Mouse (Mus musculus): ENCODE results near the gene Gm37240.
A peak's percentile ranks its signal among the peaks of the same experiment; 100 is the strongest.

Gene Gm37240

DNA sequence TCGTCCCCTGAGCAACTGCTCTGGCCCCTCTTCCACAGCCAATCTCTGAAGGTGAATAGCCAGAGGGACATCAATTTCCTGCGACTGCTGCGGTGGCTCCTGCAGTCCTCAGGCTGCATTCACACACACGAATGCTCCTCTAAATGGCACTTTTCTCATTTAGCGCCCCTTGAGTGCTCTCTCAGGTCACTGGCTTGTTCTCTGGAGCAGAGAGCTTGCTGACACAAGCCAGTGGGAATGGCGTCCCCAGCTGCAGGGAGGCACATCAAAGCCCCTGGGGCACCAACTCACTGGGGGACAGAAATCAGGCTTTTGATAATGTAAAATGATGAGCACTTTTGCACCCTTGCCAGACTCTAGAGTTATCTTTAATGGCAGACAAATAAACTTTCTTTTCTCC, 654.5 kb downstream of the Gm37240 start:
- DNase-seq = no peak

DNA sequence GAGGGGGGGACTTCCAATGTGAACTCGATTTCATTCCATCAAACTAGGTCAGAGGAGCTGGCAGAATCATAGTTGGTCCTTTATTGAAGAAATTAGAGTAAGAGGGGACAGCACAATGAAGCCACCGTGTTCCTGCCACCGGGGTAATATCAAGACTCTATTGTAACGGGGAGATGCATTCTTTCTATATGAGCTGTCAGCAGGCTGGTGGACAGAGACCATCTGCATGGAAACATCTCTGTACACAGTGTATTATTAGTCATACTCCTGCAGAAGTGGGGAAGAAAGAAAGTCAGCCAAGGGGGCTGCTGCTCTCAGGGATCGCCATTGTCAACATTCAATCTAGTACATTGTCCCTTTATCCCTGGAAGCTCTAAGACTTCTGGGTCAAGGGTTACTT, 665.3 kb downstream of the Gm37240 start:
- no peak for DNase-seq

DNA sequence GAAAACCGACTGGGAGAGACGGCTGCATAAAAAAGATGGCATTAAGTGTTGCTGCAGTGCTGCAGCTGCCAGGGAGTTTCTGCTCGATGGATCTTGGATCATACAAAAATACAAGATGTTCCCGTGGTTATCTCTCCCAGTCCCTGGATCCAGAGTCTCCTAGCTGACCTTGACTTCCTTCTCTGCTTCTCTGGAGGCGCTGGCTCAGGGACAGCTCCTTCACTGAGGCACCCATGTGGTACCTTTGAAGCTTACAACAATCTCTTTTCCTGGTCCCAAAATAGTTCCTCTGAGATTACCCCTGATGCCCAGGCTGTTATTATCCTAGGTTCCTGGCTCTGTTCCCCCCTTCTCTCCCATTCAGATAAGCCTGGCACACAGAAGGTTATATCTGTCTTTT, 672.4 kb downstream of the Gm37240 start:
- no peak for DNase-seq

DNA sequence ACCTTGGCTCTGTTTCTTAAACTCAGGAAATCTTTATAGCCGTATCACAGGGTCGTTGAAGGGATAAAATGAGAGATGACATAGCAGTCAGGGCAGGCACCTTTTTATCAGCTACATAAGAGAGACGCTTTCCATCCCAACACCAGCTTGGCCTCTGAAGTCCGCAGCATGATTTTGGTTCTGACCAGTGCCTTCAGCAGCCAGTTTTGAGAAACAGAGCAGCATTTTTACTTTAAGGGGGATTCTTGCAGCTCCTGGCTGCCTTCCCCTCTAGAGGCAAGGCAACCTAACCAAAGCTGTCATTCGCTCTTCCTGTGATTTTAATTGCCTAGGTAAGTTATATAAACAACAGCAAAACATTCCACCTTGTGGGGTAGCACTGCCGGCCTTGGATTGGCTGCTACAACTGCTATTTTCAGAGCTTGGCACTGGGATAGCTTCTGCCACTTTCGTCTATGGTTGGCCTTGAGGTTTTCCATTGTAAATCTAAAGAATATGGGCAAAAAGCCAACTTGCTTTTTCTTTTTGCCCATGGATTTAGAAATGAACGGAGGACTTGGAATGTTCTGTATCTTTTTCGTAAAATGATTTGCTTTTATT, 674.5 kb downstream of the Gm37240 start:
- no peak for DNase-seq

DNA sequence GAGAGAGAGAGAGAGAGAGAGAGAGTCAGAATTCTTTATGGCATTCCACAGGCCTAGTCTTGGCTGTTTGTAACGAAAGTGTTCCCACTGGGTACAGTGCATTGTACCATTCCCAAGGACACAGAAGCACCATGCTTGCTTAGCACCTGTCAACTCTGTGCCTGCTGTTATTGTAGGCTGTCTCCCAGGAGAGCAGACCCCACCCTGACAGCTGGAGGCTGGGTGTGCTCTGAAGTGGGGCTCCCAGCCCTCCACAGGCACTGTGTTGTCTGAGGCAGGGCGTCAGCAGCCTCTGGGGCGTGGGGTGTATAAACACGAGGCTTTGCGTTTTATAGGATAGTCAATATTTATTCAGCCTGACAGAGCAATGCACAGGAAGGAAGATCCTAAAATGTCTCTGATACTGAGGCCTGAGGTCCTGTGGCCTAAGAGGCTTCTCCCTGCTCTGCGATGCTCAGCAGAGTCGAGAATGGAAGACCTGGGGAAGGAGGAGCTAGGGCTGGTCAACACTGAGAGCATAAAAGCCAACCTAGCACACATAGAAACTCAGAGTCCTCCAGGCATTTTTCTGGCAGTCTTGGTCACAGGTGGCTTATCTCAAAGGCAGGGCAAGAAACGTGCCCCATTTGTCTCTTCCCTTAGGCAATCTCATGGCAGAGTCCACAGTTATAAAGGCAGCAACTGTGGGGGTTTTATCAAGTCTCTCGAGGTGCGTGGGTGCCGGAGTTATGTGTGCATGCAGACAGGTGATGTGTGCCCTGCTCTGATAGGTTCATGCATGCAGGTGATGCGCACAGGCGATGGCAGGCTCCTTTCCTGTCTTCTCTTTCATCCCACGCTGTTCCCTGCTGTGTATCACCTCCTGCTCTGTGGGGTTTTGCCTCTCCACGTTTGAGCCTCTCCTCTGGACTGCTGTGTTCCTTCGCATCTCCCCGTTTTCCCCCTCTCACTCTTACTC, 677.2 kb downstream of the Gm37240 start:
- no peak for DNase-seq

DNA sequence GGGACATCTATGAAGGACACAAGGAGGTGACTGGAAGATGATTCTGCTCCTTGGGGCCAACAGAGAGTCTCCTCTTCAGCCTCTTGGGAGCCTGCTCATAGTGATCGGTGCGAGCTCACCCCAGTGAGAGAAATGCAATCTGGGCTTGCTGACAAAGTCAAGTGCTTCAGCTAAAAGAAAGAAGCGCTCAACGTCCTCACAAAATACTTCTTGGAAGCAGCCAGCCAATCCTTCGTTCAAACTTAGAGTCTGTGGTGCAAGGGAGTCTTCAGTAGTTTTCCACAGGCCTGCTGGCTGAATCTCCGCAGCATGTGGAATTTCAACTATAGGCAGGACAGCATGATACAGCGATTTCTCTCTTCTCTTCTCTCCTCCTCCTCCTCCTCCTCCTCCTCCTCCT, 680.8 kb downstream of the Gm37240 start:
- DNase-seq = no peak

DNA sequence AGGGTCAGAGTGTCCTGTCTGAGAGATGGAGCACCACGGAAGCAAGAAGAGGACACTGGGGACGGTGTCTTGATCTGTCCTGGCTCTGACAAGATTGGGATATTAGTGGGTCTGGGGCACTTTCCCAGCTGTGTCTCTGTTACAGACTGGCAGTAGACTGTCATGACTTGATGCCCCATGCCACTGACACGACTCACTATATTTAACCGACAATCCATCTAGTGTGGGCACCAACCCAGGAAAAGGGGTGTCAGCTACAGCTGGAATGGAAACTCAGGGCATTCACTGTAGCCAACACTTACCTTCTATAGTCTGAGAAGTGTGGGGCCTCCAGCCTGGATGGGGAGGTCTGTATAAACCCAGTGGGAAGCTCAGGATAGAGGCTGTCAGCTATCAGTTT, 681.4 kb downstream of the Gm37240 start:
- DNase-seq = no peak

DNA sequence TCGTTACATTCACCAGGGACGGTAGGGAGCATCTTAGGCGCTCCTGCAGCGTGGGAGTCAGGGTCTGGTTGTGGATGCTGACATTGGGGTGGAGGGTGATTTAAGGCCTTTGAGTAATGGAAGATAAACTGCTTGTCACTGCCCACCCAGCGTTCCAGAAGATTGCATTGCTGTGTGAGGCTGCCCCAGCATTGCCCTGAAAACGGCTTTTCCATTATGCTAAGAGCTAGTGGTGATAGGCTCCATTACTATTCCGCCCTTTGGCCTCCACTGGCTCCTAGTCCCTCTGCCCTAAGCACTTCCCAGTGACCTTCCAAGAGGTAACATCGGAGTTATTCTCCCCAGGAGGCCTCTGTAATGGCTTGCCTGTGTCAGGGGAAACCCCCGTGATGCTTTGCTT, 683.7 kb downstream of the Gm37240 start:
- no peak for DNase-seq

DNA sequence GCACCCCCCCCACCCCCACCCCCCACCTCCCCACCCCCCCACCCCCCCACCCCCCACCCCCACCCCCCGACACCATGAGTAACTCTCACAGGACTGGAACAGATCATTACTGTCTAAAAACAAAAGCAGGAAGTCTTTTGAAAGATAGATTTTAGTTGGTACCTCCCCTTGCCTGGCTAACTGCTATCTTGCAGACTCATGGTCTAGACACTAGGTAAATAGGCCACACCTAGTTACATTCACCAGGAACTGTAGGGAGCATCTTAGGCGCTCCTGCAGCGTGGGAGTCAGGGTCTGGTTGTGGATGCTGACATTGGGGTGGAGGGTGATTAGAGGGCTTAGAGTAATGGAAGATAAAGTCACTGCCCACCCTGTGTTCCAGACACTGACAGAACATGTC, 684.6 kb downstream of the Gm37240 start:
- DNase-seq = no peak

DNA sequence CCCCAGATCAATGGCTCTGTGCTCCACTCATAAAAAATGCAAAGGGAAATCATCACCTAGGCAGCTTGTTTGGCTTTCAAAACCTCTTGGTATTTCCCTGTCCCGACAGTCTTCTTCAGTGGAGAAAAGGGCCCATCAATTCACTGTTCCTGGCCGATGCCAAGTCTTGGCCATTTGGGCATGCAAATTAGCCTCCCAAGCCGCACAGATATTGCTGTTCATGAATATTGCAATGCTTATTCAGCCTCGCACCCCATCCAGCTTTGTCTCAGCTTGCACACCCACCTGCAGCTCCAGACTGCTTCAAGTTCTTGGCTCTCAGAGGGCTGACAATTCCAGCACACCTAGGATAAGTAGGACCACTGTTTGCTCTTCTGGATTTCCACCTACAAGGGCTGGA, 685.5 kb downstream of the Gm37240 start:
- no peak for DNase-seq

DNA sequence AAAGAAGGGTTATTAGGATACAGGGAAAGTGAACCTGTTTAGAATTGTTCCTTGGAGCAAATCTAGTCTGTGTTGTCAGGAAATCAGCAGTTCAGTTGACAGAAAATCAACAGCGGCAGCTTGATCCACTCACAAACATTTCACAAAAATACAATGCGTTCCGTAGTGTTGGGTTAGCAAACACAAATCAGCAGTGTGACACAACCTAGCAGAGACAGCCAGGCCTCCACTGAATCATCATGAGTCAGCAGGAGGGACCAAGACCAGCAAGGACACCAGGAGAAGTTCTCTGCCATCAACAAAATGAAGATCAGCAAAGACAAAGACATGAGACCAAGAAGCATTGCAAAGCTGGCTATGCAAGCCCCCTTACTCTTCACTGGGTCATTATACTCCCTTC, 688.8 kb downstream of the Gm37240 start:
- no peak for DNase-seq

DNA sequence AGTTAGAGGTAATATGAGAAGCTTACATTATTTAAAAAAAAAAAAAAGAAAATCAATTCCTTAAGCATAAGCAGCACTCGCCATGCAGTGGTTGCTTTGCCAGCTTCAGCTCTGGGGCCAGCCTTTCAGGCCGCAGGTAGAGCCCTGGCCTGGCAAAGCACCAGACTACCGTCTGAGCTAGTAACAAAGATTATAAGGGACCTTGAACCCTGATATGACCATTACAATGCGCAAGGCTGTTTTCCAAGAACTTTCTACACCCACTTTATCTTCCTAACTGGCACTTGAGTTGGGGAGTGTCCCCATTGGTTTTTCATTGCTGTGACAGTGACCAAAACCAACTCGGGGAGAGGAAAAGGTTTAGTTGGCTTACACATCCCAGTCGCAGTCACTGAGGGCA, 690.2 kb downstream of the Gm37240 start:
- DNase-seq = no peak

DNA sequence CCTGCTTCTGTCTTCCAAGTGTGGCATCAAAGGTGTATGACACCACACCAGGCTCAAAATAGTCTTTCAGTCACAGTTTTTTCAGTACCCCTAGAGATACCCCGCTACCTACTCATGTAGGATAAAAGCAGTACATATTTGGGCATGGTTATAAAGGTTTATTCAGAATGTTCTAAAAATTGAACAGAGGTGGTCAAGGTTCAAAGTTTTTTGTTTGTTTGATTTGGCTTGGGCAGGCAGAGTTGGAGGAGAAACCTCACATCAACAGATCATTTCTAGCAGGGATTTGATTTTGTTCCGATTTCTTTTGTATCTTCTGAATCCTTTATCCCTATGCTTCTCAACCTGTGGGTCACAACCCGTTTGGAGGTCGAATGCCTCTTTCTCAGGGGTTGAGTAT, 690.7 kb downstream of the Gm37240 start:
- DNase-seq = no peak

DNA sequence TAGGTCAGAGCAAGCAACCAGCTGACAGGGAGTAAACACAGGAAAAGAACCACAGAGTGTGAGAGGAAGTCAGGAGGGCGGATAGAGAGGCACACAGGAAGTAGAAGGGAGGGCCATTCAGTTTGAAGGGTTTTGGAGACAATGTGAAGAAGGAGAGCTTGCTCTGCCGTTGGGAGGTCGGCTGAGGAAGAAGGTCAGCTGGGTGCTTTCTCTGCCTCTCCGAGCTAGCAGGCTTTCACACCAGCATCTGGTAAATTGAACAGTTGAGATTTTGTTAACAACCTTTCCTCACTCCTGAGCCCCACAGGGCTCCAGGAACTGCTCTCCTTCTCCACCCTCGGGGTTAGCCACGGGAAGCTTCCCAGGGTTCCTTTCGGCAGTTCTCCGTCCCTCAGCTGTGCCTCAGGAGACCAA, 692.2 kb downstream of the Gm37240 start:
- no peak for DNase-seq

DNA sequence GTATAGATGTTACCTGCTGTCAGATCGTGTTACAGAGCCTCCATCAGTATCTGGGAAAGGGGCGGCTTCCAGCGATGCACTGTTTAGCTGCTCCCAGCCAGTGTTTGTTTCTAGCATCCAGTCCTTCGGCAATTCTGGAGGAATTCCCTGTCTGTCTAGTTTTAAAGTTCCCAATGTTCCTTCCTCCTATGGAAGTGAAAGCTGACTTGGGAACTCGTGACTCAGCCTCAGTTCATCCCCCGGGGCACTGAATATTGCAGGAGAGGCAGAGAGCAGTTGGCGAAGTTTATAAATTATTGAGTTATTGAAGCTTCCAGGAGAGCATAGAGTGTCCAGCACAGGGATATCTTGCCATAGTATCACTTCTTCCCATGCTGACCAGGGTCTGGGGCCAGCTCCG, 697.5 kb downstream of the Gm37240 start:
- DNase-seq = no peak

DNA sequence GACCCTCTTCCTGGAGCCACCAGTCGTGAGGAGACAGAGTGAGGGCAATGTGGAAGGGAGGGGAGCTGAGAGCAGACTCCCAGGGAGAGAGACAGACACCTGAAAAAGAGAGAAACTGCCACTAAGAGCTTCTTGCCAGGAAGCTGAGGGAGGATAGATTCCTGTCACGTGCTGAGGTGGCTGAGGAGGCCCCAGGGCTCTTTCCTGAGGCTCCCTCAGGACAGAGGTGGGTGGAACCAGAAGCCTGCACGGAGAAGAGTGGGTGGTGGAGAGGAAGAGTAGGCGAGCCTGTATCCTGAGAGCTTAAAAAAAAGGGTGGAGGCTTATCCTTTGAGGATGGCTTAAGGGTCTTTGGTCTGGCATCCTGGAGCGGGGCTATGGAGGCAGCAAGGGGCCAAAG, 699.0 kb downstream of the Gm37240 start:
- DNase-seq = no peak

DNA sequence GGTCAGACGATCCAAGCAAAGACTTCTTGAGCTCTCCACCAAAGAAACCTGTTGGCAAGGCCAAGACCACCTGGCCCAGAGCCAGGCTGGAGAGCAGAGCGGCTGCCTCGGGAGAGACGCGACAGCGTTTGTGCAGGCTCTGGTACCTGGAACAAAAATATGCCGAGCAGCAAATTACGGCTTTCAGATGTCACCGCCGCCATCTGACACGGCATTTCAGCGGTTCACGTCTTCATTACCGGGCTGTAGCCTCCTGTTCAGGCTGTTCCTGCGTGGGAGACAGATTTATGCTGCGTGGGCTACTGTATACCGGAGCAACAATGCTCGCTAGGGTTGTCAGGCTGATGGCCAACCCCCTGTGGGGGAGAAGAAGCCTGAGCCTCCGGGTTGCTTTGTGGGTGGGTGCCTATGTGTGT, 700.6 kb downstream of the Gm37240 start:
- DNase-seq = peak; percentile 77

DNA sequence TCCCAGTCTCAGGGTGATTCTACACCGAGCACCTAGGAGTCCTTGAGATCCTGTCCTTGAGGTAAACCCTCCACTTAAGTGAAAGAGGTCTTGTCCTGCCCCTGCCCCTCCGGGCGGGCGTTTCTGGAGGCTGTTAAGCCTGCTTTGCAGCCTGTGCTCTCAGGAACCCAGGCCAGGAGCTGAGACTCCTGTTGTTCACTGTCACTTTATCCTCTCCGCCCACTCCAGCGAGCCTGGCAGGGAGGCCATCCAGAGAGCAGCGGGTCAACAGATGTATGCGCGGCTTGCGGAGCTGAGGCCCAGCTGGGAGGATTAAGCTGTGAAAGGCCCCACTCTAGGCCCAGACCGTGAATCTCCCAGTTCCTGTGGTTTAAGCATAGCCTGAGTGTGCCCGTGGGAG, 701.5 kb downstream of the Gm37240 start:
- DNase-seq = peak; percentile 34

DNA sequence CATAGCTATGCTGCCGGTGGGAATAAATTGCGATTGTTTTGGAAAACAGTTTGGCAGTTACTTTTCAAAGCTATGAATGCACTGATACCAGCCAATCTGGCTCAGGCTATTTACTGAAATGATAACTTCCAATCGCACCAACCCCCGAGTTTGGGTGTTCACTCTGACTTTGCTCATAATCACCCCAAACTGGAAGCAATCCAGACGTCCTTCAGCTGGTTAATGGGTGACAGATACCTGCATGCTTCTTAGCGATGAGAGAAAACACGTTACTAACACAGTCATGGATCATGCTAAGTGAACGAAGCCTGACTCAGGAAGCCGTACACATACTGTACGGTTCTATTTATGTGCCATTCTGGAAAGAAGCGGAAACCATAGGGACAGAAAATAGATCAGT, 702.4 kb downstream of the Gm37240 start:
- no peak for DNase-seq

DNA sequence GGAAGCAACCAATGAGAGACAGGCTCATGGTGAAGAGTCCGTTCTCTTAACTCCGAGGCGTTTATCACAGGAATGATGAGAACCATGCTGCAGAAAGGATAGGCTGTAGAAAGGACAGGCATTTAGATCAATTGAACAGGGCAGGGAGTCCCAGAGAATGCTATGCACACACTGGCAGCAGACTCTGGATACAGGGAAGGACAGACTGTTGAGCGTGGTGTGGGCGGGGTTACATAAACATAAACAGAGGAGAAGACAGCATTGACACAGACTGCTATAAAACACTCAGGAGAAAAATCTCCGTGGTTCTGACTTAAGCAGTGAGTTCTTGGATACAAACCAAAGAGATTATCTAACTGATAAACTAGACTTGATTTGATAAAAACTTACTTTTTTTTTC, 703.2 kb downstream of the Gm37240 start:
- no peak for DNase-seq

DNA sequence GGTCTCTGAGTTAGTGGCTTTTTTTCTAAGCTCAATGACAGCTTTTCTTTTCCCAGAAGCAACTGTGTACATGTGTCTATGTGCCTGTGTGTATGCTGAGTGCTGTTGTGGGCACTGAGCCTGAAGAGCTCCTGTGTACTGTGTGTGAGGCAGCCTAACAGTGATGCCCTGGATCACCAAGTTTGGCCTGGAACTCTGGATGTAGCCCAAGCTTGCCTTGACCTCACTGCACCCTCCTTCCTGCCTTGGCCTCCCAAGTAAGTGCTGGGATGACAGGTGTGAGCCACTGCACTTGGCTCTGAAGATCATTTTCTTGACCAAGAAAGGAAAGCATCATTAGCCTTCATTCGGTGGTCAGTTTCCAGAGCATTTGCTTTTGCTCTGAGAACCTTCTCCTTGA, 710.6 kb downstream of the Gm37240 start:
- DNase-seq = no peak

DNA sequence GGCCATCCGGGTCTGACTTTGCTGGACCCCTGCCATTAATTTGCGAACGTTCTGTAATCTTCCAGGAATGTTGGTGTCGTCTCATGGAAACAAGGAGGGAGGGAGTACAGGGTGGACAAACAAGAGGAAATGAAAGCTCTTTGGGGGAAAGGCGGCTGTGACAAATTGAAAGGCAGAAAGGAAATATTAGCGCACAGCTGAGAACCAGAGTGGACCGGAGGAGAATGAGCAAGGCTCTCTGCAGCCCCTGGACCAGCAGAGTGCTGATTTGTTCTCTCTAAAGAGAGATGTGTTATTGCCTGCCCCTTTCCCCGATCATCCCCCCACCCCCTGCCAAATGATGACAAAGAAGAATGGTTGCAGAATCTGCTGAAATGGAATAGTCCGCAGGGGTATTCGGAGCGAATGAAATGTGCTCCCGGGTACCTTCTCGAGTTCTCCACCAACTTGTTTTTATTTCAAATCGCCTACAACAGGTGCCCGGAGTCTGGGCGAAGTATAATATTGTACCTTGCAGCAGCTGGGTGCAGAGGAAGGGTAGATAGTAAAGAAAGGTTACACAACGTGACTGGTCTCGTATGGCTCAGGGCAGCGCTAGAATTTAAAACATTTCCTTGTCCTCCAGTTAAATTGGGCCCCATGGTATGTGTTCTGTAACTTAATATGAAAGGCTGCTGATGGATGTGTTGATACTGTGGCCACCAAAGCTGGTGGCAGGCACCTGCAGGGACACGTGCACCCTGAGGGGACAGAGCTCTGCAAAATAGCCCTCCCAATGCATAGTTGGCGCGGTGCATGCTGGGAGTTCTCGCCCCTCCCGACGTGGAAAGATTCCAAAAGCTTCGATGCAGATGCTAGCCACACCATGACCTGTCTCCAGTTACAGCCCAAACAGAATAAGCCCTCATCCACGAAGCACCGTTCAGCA, 712.5 kb downstream of the Gm37240 start:
- DNase-seq = no peak

DNA sequence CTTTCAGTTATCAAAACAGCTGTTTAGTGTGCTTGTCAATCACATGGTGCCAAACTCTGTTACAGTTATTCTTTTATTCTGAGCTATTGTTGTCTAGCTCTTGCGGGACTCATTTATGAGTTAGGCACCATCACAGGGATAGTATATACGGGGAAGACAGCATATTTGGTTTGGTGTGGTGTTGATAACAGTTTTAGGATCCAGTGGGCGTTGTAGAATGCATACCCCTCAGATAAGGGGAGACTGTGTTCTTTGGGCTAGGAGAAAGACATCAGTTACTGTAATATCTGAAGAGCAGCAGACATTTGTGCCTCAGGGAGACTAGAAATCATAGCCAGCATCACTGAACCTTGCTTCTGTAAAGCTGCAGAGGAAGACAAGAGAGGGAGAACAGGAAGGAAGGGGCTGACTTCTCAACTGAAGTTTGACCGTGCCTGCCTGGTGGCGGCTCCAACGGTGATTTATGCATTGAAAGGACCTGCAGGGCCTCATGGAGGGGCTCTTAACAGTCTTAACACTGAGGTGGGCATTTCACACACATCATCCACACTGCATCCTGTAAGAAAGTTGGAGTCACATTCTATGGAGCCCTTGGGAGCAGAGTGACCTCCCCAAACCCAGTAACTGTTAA, 713.8 kb downstream of the Gm37240 start:
- DNase-seq = no peak
